Comparison of ENCODE assay signal across 29 mouse cellular contexts in the genomic region with DNA sequence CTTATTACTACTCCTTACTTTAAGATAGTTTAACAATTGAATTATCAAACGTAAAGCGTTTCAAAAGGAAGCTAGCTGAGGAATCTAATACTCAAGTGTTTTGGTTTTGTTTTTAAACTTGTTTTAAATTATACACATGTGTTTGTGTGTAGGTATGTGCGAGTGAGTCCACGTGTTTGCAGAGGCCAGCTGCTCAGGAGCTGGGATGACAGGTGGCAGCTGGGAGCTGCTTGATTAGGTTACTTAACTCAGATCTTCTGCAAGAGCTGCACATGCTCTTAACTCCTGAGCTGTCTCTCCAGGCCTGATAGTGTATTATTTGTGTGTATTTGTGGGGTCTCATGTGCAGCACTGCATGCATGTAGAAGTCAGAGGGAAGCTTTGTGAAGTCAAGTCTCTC.
"Had no signal": no experiment of that assay in that cellular context is flagged by ENCODE, and none has a peak within 500 bp of the region (broad histone marks: within the 10 kb centered on the region; RNA-seq: fewer than 3 reads in every experiment).

No protein-coding gene starts in this region.

- H3K36me3 ChIP-seq: heart, embryonic 13.5 days; heart, embryonic 15.5 days; hindbrain, embryonic 10.5 days; hindbrain, embryonic 12.5 days; intestine, embryonic 15.5 days; kidney, embryonic 15.5 days; limb, embryonic 13.5 days; limb, embryonic 15.5 days; liver, embryonic 12.5 days had no signal

- H3K27ac ChIP-seq: gastrocnemius, adult 2 months; heart, adult 2 months; heart, embryonic 13.5 days; heart, embryonic 15.5 days; hindbrain, embryonic 10.5 days; hindbrain, embryonic 12.5 days; hindbrain, embryonic 14.5 days; intestine, embryonic 15.5 days; kidney, embryonic 15.5 days; limb, embryonic 13.5 days; limb, embryonic 15.5 days; liver, embryonic 12.5 days; liver, embryonic 14.5 days had no signal

- H3K4me1 ChIP-seq: heart, embryonic 13.5 days; heart, embryonic 15.5 days; hindbrain, embryonic 10.5 days; hindbrain, embryonic 12.5 days; intestine, embryonic 15.5 days; kidney, embryonic 15.5 days; limb, embryonic 15.5 days had no signal

- H3K4me3 ChIP-seq: gastrocnemius, adult 2 months; heart, adult 2 months; heart, embryonic 13.5 days; heart, embryonic 15.5 days; hindbrain, embryonic 10.5 days; hindbrain, embryonic 12.5 days; intestine, embryonic 15.5 days; kidney, embryonic 15.5 days; limb, embryonic 13.5 days; limb, embryonic 15.5 days; liver, embryonic 12.5 days had no signal

- H3K9ac ChIP-seq: heart, embryonic 13.5 days; heart, embryonic 15.5 days; hindbrain, embryonic 12.5 days; hindbrain, embryonic 14.5 days; intestine, embryonic 15.5 days; kidney, embryonic 15.5 days; limb, embryonic 13.5 days; limb, embryonic 15.5 days; liver, embryonic 12.5 days; liver, embryonic 14.5 days had no signal

- DNase-seq: gastrocnemius, adult 2 months; gastrocnemius, postnatal 14 days; gastrocnemius, postnatal 36 days; heart, adult 11 months; heart, adult 2 months; heart, postnatal 14 days; heart, postnatal 36 days; kidney, adult 2 months; kidney, adult 9 months; kidney, postnatal 14 days; kidney, postnatal 36 days; layer of hippocampus, adult 9-11 months; layer of hippocampus, postnatal 36 days; left cerebral cortex, postnatal 4 days had no signal

- ATAC-seq: hindbrain, embryonic 16.5 days; inflammation-experienced regulatory T-cells, adult 6 months; intestine, embryonic 15.5 days; intestine, postnatal 0 days; liver, embryonic 12.5 days had no signal

- H3K27me3 ChIP-seq: heart, embryonic 13.5 days; heart, embryonic 15.5 days; hindbrain, embryonic 12.5 days; intestine, embryonic 15.5 days; kidney, embryonic 15.5 days; limb, embryonic 13.5 days; limb, embryonic 15.5 days; liver, embryonic 12.5 days had no signal

- H3K4me2 ChIP-seq: heart, embryonic 11.5 days; heart, embryonic 13.5 days; heart, embryonic 15.5 days; hindbrain, embryonic 12.5 days; hindbrain, embryonic 14.5 days; intestine, embryonic 15.5 days; kidney, embryonic 15.5 days; limb, embryonic 13.5 days; limb, embryonic 15.5 days; liver, embryonic 12.5 days had no signal

- H3K9me3 ChIP-seq: heart, embryonic 13.5 days; heart, embryonic 15.5 days; hindbrain, embryonic 10.5 days; hindbrain, embryonic 12.5 days; intestine, embryonic 15.5 days; kidney, embryonic 15.5 days; limb, embryonic 13.5 days; limb, embryonic 15.5 days; liver, embryonic 12.5 days had no signal
